Mouse (Mus musculus) heart, adult 8-10 months (tissue): Measurements from ENCODE around the gene Hck. TPM values are rescaled to one million over a fixed set of nuclear protein-coding genes. Genes with fewer than 3 reads are reported as not detected.

Experiments used
- DNase-seq: peaks from one replicate; pipeline ENCODE4 v3.0.0; 2022; ENCODE audit warnings: low spot score
- total RNA-seq, 4 experiments: library from RNA; stranded (reverse); gene quantifications; 2 replicates each; pipeline ENCODE4 v1.2.4; 2022

Hck gene
- total RNA-seq, 4 experiments from 2014 or later = 0.72 to 1.2 (median 0.95) TPM

DNA sequence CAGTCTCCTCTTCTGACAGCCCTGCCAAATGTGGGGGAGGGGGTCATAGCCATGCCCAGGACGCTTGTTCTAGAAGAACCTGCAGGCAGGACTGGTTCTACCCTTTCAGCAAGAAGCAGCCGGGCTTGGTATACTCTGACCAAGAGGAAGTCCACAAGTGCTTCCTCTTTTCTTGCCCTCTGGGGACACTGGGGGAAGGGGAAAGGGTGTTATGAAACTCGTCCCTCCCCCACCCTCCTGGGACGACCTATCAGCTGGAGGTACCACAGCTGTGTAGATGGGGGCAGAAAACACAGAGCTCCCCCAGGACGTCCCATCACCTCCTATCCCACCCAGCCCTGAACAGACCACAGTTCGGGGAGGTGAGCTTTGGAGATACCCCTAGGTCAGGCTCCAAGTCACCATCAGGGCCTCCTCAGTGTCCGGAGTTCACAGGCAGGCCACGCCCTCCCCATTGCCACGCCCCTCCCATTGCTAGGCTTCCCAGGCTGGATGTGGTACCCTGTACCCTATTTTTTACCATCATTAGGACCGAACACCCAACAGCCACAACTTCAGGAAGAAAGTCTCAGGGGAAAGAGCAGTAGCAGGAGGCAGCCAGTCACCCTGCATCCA, 17.6 kb upstream of the Hck start:
- peak; percentile 45 for DNase-seq

DNA sequence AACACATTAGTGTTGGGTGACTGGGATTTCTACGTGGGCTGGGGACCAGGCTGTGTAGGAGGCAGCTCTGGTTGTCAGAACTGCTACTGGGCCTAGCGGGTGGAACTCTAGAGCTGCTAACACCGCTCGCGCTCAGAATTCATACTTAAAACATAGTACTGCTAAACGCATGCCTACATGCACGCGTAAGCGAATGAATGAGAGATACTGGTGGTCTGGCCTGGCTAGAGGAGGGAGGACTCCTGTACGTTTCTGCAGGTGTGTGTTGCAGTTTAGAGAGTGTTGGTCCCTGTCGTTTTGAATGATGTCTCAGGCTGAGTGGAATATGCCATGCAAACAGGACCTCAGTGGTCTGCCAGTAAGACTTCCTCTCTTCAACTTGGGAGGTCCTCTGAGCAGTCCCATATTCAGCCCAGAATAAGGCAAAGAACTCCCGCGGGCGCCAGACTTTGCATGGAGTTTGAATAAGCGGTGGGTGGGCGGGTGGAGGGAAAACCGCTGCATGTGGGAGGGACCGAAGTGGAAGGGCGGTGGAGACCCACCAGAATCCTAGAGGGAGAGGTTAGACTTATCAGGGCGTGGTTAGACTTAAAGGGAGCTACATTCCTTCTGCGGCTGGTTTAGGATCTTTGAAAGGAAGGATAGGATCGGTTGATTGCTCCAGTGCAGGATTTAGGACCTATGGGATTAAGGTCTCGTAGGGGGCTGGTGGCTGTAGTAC, 1.1 kb upstream of the Hck start:
- no peak for DNase-seq

DNA sequence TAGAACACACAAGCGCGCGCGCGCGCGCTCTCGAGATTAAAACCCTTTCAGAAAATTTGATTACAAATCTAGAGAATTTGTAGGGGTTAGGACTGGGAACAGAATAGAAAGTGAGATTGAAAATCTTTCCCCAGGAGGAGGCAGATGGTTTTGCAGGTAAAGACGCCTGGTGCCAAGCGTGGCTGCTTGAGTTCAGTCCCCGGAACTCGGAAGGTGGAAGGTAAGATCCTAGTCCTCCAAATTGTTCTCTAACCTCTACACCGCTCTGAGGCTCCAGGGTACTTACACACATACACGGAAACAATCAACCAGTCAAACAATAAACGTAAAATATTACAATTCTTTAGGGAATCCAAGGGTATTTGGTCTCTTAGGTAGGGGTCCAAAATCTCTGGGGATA, 466 bp upstream of the Hck start:
- no peak for DNase-seq

DNA sequence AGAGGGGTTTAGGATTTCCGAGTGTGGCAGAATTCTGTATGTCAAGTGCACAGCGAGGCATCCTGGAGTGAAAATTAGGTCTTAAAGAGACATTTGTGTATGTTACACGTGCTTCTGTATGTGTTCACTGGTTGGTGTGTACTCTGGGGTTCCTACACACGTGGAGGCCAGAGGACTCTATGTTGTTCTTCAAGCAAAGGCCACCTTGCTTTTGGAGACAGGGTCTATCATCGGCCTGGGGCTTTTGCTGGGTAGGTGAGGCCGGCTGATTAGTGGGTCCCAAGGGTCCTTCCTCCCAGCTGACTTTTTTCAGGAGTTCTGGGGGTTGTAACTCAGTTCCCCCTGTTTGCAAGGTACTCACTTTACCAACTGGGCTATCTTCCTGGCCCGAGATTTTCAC, 1.3 kb downstream of the Hck start:
- no peak for DNase-seq

DNA sequence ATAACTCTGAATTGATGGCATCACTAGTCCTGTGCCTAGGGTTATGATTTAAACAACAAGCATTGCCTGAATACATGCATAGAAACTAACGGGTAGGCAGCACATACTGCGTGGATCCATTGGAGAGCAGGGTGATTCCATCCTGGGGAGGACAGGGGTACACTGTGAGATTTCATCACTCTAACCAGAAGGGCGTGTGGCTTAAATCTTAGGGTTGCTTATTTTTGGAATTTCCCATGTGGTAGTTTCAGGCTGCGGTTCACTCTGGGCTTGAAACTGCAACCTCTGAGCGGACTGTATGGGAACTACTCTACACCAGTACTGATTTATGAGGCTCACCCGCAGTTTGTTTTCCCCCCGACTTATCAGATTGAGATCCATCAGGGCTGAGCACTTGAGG, 3.0 kb downstream of the Hck start:
- no peak for DNase-seq

DNA sequence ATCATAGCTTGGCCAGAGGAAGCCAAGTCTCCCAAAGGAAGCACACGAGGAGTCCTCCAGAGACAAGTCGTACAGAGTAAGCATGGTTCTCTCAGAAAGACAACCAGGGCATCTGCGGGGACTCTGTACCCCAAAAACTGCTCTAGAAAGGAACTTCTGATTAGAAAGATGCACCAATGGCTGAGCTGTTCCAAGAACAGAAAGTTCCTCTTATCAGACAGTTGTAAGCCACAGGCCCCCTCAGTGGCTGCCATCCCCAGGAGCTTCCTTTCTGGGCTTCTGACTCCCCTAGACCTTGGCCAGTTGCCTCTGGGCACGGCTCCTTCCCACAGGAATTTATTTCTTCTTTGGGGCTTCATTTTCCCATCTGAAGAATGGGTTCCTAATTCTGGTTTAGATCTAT, 7.4 kb downstream of the Hck start:
- no peak for DNase-seq

DNA sequence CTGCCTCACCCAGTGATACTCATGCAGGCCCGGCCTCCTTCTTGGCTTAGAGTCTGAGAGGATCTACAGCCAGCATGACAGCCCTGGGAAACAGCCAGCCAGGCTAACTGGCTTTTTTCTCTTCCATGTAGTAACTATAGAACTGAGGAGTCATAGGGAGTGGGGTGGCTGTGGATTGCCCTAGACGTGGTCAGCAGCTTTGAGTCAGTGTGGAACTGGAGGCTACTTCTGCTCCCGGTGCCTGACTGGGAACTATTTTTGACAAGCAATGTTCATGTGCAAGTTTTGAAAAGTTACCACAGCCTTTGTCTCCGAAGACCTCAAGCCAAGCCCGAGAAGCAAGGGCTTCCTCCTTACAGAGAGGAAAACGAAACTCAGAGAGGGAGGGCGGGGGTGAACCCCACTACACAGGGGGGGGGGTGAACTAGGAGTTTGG, 8.8 kb downstream of the Hck start:
- peak; percentile 28 for DNase-seq

DNA sequence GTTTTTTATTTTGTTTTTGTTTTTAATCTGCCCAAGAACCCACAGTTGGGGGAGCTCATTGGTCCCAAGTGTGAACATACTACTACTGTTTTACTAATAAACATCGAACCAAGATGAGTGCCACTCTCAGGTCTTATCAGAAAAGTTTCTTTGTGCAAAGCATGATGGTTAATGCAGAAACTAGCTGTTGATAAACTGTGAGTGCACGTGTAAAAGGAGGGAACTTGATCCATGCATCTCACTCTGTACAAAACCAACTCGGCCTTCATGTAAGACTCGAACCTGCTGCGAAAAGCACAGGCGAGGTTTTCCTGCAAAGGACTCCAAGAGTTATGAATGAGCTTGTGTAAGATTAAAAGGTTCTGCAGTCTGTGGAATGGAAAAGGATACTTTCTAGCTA, 11.2 kb downstream of the Hck start:
- DNase-seq = no peak

DNA sequence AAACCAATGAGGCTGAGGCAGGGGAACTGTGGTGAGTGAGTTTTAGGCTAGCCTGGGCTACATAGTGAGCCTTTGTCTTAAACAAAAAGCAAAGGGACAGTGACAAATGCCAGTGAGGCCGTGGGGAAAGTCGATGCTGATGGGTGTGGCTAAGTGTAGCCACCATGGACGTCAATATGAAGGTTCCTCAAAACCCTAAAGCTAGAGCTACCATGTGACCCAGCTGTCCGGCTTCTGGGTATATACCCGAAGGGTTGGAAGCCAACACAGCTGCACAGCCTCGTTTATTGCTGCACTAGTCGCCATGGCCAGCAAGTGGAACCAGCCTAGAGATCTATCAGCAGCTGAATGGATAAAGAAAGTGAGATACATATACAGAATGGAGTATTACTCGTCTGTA, 11.9 kb downstream of the Hck start:
- no peak for DNase-seq

DNA sequence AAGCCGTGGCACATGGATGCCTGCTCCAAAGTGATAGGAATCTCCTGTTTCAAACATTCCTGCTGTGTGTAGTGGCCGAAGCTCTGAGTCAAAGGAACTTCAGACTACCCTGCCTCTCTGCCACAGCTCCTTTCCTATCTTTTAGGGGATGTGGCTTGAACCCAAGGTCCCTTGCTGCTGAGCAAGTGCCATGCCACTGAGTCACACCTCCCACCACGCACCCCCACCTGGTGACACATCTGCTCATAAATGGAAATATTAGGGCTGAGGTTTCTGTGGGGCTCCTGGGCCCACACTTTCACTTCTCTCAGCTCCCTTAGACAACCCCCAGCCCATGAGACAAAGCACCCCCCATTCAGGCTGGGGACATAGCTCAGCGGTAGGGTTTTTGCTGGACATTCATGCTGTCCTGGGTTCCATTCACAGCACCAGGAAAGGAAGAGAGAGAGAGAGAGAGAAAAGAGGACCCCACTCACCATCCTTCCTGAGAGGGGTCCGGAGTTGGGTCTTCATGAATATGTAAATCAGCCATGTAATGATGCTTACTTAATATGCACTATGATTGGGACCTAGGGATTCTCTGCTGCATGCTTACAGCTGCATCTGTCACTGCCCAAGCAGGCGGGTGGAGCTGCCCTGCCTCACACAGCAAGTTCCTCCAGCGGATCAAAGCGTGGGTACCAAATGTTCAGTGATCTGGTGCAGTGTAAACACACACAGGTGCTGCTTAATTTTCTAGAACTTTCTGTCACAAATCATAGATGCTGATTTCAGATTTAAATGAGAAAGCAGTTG, 13.8 kb downstream of the Hck start:
- no peak for DNase-seq

DNA sequence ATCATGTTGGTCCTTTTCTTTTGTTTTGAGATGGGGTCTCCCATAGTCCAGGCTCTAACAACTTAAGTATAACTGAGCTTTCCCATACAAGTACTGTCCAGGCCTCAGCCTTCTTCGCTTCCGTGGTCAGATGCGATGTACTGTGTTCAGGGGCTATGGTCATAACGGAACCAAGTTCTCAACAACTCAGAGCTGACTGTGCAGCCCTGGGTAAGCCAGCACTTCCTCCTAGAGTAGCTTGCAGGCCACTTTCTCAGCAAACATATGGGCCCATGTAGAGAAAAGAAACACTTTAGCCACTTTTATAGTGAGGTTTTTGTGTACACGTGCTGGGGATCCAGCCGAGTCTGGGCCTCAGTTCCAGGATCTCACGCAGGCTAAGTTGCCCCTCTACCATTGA, 14.4 kb downstream of the Hck start:
- DNase-seq = no peak

DNA sequence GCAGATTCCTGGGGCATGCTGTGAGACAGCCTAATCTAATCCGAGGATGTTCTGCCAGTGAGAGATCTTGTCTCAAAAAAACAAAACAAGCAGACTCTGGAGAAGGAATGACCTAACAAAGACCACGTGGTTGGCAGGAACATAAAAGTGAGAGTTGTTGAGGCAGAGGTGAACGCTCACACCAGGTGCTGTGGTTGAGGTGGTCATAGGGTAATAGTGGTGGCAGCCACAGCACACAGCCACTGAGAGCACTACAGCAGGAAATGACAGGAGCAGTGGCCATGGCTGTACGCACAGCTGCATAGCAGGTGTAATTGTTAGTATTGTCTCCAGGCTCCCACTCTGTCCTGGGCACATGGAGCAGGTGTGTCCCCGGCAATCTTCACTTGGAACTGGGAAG, 17.6 kb downstream of the Hck start:
- DNase-seq = no peak

DNA sequence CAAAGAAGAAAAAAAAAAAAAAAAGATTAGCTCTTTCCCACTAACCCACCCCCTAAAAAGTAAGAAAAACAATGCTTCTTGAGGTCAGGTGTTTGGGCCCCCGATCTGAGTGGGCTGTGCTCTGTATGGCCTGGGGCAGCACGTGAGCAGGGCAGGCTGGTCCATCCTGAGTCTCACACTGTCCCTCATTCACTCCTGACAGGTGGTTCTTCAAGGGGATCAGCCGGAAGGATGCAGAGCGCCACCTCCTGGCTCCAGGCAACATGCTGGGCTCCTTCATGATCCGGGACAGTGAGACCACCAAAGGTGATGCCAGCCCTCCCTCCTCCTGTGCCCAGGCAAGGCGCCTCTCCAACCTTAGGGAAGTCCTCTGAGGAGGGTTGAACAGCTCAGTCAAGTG, 22.8 kb downstream of the Hck start:
- no peak for DNase-seq

DNA sequence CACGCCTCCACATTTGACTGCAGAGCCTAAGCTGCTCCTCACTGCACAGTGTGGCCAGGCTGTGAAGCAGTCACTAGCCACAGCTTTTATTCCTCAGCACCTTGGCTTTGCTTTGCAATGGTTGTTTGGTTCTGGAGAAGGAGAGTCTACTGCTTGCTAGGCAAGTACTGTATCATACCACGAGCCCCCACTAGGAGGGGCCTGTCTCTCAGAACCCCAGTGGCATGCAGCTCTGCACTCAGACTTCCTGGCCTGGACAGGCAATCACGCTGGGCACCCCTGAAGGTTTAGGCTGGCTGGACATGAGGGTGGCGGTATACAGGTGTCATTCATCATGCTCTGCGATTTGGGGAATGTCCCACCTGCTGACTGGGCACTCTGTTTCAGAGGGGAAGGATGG, 26.0 kb downstream of the Hck start:
- no peak for DNase-seq

DNA sequence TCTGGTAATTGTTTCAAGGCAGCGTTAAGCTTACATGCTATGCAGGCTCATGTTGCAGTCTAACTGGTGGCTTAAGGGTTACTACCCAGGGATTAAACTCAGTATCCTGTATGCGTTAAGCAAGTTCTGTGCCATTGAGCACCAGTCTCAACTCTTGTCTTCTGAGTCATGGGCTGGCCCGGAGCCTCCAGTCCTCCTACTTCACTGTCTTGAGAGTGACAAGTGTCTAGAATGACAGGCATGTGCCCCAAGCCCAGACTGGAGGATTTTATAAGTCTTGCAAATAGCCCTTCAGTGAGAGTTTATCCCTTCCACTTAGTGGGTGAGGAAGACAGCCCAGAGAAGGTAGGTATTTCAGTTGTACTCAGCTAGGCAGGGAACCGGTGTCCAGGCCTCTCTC, 27.9 kb downstream of the Hck start:
- DNase-seq = no peak

DNA sequence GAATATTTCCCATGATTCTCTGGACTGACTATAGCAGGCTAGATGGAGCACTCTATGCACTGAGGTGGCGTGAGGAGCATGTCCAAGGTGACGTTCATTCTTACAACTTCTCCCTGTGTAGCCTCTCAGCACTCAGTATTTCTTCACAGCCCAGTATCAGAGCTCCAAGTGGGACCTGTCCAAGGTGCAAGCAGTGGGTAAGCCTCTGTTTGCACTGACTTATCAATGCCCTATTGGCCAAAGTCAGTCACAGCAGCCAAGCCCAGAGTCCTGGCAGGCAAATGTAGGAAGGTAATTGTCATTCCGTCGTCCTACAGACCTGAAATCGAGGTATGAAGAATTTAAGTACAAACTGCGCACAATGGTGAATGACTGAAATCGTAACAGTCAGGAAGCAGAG, 30.9 kb downstream of the Hck start:
- no peak for DNase-seq

DNA sequence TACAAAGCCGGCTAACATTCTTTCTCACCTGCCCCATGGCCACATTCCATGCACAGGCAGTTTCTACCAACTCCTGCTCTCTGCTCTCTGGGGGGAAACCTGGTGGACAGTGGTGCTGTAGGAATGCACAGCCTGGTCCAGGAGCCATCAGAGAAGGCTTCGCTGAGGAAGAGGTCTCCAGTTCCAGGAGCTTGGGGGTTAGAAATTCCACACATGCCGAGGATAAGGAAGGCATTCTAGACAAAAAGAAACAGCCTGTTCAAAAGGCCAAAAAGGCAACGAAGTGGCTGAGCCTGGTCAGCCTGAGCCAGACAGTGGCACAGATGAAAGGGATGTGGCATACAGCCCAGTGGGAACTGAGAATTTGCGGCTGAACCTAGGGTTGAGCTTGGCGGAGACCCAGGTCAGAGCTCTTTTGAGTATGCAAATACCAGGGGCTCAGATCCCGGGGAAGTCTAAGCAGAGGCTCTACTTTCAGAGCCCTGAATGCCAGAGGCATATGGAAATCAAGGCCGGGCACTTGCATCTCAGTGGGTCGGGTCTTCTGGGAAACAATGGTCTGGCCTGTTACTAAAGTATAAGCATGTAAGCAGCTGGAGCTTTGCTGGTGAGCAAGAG, 31.8 kb downstream of the Hck start:
- no peak for DNase-seq

DNA sequence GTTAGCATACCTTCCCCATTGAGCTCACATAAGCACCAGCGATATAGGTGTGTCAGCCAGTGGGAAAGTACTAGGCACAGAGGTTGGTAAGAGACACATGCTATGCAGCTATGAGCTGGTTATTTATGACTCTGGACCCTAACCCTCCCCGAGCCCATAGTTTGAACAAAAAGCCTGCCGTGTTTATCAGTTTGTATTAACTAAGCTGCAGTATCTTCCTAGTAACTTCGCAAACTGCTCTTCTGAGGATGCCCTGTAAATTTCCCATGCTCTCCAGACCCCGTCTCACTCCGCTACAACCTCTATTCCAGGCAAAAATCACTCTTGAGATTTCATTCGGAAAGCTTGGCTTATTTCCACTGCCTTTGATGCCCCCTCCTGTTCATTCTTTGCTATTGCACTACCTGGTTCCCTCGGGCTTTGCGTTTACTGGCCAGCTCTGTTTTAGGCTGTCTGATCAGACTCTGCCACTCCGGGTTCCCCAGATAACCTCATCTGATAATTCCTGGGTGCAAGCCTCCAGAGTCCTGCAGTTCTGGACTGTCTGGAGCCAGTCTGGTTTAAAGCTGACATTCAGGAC, 34.4 kb downstream of the Hck start:
- DNase-seq = peak; percentile 35

DNA sequence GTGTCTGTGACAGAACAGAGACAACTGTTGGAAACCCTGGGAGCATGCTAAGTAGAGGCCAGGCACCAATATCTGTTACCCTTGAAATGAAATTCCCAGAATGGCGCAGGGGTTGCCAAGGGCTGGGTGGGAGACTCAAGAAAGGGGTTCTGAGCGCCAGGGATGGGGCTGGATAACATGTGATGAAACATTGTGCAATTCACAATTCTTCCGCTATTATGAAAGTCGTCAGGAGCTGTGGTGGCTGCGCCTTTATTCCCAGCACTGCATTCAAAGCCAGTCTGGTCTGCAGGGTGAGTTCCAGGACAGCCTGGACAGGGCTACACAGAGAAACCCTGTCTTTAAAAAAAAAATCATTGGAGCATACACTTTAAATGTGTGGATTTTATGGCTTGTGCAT, 37.1 kb downstream of the Hck start:
- no peak for DNase-seq

DNA sequence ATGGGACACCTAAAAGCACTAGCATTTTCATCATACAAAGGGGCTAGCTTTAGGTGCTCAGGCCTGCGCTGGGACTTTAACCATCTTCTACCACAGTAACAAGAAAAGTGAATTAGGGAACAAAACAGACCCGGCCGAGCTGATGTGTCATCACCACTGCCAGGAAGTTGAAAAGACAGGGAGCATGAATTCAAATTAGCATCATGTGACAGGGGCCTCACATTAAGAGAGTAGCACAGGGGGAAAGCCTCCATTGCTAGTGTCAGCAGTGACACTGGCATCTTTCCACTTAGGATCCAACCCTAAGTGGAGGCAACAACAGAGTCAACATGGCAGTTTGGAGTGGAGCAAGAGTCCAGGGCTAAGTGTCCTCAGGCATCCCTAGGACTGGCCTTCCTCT, 39.0 kb downstream of the Hck start:
- DNase-seq = no peak

DNA sequence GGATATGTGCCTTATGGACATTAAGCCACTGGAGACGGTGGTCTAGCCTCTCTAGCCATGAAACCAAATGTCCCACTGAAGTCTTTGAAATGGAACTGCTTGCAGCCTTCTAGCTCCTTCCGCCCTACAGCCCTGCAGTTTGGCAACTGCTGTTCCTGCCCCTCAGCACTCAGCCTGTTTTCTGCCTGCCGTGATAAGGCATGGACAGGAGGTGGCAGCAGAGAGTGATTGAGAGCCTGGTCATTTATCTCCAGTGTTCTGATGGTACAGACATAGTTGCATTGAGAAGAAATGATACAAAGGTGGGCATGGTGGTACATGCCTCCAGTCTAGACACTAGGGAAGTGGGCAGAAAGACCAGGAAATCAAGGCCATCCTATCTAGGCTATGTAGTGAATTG, 39.4 kb downstream of the Hck start:
- peak; percentile 74 for DNase-seq

DNA sequence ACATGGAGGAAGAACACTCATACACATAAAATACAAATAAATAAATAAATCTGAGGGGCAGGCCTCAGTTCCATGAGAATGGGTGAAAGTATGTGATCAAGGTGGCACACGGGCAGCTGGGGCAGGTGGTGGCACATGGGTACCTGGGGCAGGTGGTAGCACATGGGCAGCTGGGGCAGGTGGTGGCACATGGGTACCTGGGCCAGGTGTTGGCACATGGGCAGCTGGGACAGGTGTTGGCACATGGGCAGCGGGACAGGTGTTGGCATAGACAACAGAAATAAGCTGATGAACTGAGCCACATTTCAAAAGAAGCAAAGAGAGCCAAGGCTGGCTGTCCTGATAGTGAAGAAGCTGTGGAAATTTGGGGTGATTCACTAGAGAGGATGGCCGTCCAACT, 41.5 kb downstream of the Hck start:
- no peak for DNase-seq
